Mouse (Mus musculus): ENCODE data around the gene Tex261. TPM values are rescaled to one million over a fixed set of nuclear protein-coding genes. Genes with fewer than 3 reads are reported as not detected.

Tex261 gene
- polyA plus RNA-seq (2014; fragmentation: Illumina TruSeq; extraction: RNeasy Lipid Tissue Mini Kit (QIAGEN cat#74804); ENCODE audit: low read depth, low replicate concordance), result 71.7 TPM

DNA sequence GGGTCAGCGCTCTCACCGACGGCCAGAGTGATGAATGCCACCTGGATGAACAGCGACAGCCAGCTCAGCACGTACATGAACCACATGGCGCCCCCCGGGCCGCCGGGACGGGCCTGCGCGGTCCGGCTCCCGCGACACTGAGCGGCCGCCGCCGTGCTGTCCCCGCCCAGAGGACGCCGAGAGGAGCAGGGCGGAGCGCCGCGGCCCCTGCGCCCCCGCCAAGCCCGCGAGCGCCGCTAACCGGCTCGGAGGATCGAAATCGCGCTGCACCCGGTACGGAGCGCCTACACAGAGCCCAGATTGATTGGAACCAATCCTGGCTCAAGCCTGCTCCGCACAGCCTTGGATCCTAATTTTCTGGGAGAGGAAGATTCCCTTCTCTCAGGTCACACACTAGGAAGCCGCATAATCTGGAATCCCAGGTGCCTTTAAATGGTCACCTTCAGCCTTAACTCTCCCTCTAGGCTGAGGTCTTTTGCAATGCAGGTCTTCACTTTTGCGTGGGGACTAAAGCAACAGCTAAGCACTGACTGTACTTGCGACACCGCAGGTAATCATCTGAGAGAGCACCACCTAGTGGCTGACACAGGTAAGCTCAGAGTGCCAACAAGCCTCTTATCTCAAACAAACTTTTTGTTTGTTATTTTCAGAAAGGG, at the start of gene Tex261:
Gene Tex261 (minus strand): TSS at position 176 of the 656 bp plus-strand sequence.

DNA sequence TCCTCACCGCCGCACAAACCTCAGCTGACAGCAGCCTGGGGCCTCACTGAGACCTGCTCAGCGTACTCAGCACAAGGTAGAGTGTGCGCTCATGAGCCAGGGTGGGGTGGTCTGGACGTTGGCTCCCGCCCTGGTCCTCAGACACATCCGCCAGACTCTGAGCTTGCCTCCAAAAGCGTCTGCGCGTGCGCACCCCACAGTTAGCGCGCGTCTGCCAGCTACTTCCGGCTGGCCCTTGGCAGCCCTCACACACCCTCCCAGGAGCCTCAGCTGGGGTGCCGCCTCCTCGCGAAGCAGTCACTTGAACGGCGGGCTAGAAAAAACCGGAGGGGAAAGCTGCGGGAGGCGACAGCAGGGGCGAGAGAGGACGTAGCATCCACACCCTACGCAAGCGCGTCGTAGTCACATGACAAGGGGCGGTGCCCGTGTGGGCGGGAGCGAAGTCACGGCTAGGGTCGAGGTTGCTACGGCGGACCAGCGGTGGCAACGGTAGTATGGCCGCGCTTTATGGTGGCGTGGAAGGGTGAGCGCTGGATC, 19.2 kb upstream of the Tex261 start, which contains the start of gene Nagk:
Gene Nagk (plus strand): TSS at position 223 of the 537 bp plus-strand sequence.

DNA sequence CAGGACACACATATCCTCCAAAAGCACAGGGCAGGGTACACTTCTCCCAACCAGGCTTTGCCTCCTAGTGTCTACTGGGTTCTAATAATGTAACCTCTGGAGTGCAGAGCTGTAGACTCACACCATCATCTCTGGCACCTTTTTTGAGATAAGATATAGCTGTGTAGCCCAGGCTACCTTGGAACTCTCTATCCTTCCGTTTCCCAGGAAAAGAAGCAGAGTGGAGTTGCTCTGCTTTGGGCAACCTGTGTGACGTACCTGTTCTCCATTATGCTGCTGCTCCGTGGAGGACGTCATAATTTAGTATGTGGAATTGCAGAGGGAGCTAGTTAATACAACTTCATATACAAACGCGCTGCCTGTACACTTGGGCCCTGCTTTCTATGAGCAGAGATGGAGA, 13.3 kb downstream of the Tex261 start, which contains the start of gene Ankrd53:
Gene Ankrd53 (plus strand): TSS at position 301 of the 400 bp plus-strand sequence.

DNA sequence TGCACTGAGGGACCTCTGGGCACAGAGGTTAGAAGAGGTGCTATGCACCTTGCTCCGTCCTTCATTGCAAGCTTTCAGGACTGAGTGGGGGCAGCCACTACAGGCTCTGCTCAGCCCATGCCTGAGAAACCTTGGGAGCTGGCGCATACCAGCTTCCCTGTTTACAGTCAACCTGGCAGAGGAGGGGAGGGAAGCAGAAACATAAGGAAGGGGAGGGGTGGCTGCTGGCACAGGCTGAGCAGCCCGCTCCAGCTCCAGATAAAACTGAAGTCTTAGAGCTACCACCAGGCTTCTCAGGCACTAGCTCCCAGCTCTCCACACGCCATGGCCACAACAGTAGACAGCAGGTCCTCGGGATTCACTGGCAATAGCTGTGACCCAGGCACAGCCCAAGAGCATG, 32.9 kb downstream of the Tex261 start, which contains the start of gene Atp6v1b1:
Gene Atp6v1b1 (plus strand): TSS at position 230 of the 400 bp plus-strand sequence.

Other genes with a start within 250 kb of the Tex261 start
- gene Actg2, start 239.5 kb downstream of the Tex261 start, polyA plus RNA-seq (2014; fragmentation: Illumina TruSeq; extraction: RNeasy Lipid Tissue Mini Kit (QIAGEN cat#74804); ENCODE audit: low read depth, low replicate concordance), result 787 TPM
- gene Stambp, start 203.1 kb downstream of the Tex261 start, polyA plus RNA-seq (2014; fragmentation: Illumina TruSeq; extraction: RNeasy Lipid Tissue Mini Kit (QIAGEN cat#74804); ENCODE audit: low read depth, low replicate concordance), result 24.4 TPM
- not detected for gene Clec4f, start 119.6 kb downstream of the Tex261 start, polyA plus RNA-seq (2014; fragmentation: Illumina TruSeq; extraction: RNeasy Lipid Tissue Mini Kit (QIAGEN cat#74804); ENCODE audit: low read depth, low replicate concordance)
- gene Cd207, start 98.0 kb downstream of the Tex261 start, polyA plus RNA-seq (2014; fragmentation: Illumina TruSeq; extraction: RNeasy Lipid Tissue Mini Kit (QIAGEN cat#74804); ENCODE audit: low read depth, low replicate concordance), result not detected
- not detected for gene Vax2, start 64.5 kb downstream of the Tex261 start, polyA plus RNA-seq (2014; fragmentation: Illumina TruSeq; extraction: RNeasy Lipid Tissue Mini Kit (QIAGEN cat#74804); ENCODE audit: low read depth, low replicate concordance)
- gene Atp6v1b1, start 32.8 kb downstream of the Tex261 start, polyA plus RNA-seq (2014; fragmentation: Illumina TruSeq; extraction: RNeasy Lipid Tissue Mini Kit (QIAGEN cat#74804); ENCODE audit: low read depth, low replicate concordance), result 9.2 TPM
- 0.46 TPM for gene Ankrd53, start 13.2 kb downstream of the Tex261 start, polyA plus RNA-seq (2014; fragmentation: Illumina TruSeq; extraction: RNeasy Lipid Tissue Mini Kit (QIAGEN cat#74804); ENCODE audit: low read depth, low replicate concordance)
- 55.5 TPM for gene Nagk, start 19.2 kb upstream of the Tex261 start, polyA plus RNA-seq (2014; fragmentation: Illumina TruSeq; extraction: RNeasy Lipid Tissue Mini Kit (QIAGEN cat#74804); ENCODE audit: low read depth, low replicate concordance)
- gene Paip2b, start 55.9 kb upstream of the Tex261 start, polyA plus RNA-seq (2014; fragmentation: Illumina TruSeq; extraction: RNeasy Lipid Tissue Mini Kit (QIAGEN cat#74804); ENCODE audit: low read depth, low replicate concordance), result 30.4 TPM
- 49.2 TPM for gene Zfp638, start 91.3 kb upstream of the Tex261 start, polyA plus RNA-seq (2014; fragmentation: Illumina TruSeq; extraction: RNeasy Lipid Tissue Mini Kit (QIAGEN cat#74804); ENCODE audit: low read depth, low replicate concordance)
- gene Dysf, start 232.8 kb upstream of the Tex261 start, polyA plus RNA-seq (2014; fragmentation: Illumina TruSeq; extraction: RNeasy Lipid Tissue Mini Kit (QIAGEN cat#74804); ENCODE audit: low read depth, low replicate concordance), result 42.1 TPM